Mouse (Mus musculus) cerebellum, adult 11-12 months (tissue): ENCODE data around the gene Mtmr10.

Experiments
- DNase-seq: peaks from one replicate; pipeline ENCODE4 v3.0.0; 2022

The Mtmr10 gene

GRCm38 (mm10) chr7:64373147-64373829 is 85.8 kb downstream of the Mtmr10 start:
- peak; percentile 23 for DNase-seq

- peak; percentile 82 for DNase-seq
Observed at GRCm38 (mm10) chr7:64373830-64374562, 86.5 kb downstream of the Mtmr10 start, which contains the start of gene Fan1. TSS of gene Fan1 (minus strand) at chr7:64374095.
